Mouse (Mus musculus): Measurements from ENCODE around the gene Ccnd3. TPM values are rescaled to one million over a fixed set of nuclear protein-coding genes. Genes with fewer than 3 reads are reported as not detected.

The Ccnd3 gene
- total and polyA plus RNA-seq, 2 experiments from 2014 or later, result 42.6 to 54.0 TPM

DNA sequence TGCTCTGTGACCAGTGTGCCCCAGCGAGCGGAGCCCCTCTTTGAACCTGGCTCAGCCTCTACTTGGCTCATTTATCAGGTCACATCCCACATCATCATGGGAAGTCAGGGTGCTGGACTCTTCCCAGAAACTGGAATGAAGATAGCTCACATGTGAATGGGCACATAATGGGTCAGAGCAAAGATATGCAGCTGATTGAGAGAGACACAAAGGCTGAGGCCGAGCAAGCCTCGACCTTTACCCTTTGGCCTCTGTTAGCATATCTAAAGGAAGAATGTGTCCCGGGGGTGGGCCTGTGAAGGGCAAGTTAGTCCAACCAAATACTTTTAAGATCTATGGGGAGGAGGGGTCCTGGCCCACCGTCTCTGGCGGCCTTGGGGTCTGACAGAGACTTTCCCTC, 66.8 kb downstream of the Ccnd3 start:
- no peak overlapping the region for H3K27ac ChIP-seq (ENCODE audit: low read depth, low read length)
- ATAC-seq (no peak), DNase-seq (no peak)
- no peak overlapping the region for H3K9ac ChIP-seq
- H3K4me2 ChIP-seq (ENCODE audit: low read depth), result no peak overlapping the region
- no peaks in the 10 kb centered on the region for H3K36me3 ChIP-seq (ENCODE audit: insufficient read depth)
- TF ChIP-seq CTCF (IDR thresholded peaks at IDR 0.05; ENCODE audit: low read depth), result no peak
- no peaks in the 10 kb centered on the region for H3K4me1 ChIP-seq (ENCODE audit: insufficient read depth)
- no peaks in the 10 kb centered on the region for H3K27me3 ChIP-seq (ENCODE audit: insufficient read depth, low read length)
- 32% methylated on average over 7 of the region's 7 CpGs for WGBS
- H3K4me3 ChIP-seq (ENCODE audit: low read depth, low read length), result no peak overlapping the region
- H3K9me3 ChIP-seq (ENCODE audit: low read length), result no peaks in the 10 kb centered on the region

DNA sequence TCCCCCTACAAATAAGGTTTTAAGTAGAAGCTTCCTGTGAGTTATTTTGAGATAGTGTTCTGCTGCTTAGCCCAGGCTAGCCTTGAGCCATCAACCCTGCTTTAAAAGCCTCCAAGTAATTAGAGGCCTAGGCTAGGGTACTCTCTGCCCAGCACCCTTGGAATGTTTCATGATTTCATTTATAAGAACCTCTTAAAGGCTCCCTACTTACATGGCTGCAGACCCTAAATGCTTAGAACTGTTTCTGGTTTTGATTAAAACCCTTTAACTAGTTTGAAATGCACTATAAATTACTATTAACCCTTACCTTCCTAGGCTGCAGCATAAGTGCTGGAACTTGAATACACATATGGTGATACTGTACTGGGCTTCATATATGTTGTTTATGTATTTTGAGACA, 67.6 kb downstream of the Ccnd3 start:
- Histone ChIP-seq H3K9ac (no peak overlapping the region), H3K27ac (ENCODE audit: low read depth, low read length) (no peak overlapping the region), H3K36me3 (ENCODE audit: insufficient read depth) (no peaks in the 10 kb centered on the region), H3K9me3 (ENCODE audit: low read length) (no peaks in the 10 kb centered on the region), H3K4me1 (ENCODE audit: insufficient read depth) (no peaks in the 10 kb centered on the region), H3K27me3 (ENCODE audit: insufficient read depth, low read length) (no peaks in the 10 kb centered on the region), H3K4me2 (ENCODE audit: low read depth) (no peak overlapping the region), H3K4me3 (ENCODE audit: low read depth, low read length) (no peak overlapping the region)
- DNase-seq (no peak), ATAC-seq (no peak)
- no peak for TF ChIP-seq CTCF (IDR thresholded peaks at IDR 0.05; ENCODE audit: low read depth)

DNA sequence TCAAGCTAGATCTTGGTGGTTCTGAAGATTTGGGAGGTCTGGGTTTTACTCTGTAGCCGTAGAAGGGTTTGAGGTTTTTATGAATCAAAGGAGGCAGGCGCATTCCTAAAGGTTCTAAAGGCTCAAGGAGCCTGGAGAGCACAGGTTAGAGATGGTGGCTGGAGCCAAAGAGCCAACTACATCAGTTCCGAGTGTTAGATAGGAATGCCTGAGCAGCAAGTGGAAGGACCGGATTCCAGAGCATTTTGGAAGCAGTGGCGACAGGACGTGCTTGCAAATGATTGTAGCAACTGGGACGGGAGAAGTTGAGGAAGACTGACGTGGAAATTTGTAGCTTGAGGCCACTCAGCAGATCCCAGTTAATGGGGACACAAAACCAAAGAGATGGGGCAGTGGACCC, 69.2 kb downstream of the Ccnd3 start:
- H3K27me3 ChIP-seq (ENCODE audit: insufficient read depth, low read length), result no peaks in the 10 kb centered on the region
- DNase-seq (no peak), ATAC-seq (no peak)
- 83% methylated on average over 8 of the region's 8 CpGs for WGBS
- H3K9me3 ChIP-seq (ENCODE audit: low read length), result no peaks in the 10 kb centered on the region
- H3K4me3 ChIP-seq (ENCODE audit: low read depth, low read length), result no peak overlapping the region
- no peaks in the 10 kb centered on the region for H3K36me3 ChIP-seq (ENCODE audit: insufficient read depth)
- no peak overlapping the region for H3K4me2 ChIP-seq (ENCODE audit: low read depth)
- H3K9ac ChIP-seq, result no peak overlapping the region
- TF ChIP-seq CTCF (IDR thresholded peaks at IDR 0.05; ENCODE audit: low read depth), result no peak
- H3K4me1 ChIP-seq (ENCODE audit: insufficient read depth), result no peaks in the 10 kb centered on the region
- no peak overlapping the region for H3K27ac ChIP-seq (ENCODE audit: low read depth, low read length)

DNA sequence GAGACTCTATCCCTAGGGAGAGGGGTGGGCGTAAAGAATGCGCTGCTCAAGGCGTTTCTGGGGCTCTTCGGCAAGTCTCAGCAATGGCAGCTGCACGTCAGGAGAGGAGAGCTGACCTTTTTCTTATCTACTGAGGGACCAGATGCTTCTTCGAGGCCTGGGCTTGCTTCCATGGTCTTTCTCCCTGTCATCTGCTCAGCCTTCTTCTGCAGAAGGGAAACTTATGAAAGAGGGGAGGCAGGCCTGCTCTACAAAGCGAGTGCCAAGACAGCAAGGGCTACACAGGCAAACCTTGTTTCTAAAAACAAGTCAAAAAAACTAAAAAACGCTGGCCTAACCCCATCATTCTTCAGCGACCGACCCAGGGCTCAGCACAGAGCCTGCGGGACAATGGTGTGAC, 70.0 kb downstream of the Ccnd3 start:
- no peaks in the 10 kb centered on the region for H3K27me3 ChIP-seq (ENCODE audit: insufficient read depth, low read length)
- no peak overlapping the region for H3K27ac ChIP-seq (ENCODE audit: low read depth, low read length)
- no peak overlapping the region for H3K9ac ChIP-seq
- H3K36me3 ChIP-seq (ENCODE audit: insufficient read depth), result no peaks in the 10 kb centered on the region
- TF ChIP-seq CTCF (IDR thresholded peaks at IDR 0.05; ENCODE audit: low read depth), result no peak
- no peaks in the 10 kb centered on the region for H3K9me3 ChIP-seq (ENCODE audit: low read length)
- ATAC-seq (no peak), DNase-seq (no peak)
- H3K4me2 ChIP-seq (ENCODE audit: low read depth), result no peak overlapping the region
- 75% methylated on average over 11 of the region's 11 CpGs for WGBS
- H3K4me3 ChIP-seq (ENCODE audit: low read depth, low read length), result no peak overlapping the region
- no peaks in the 10 kb centered on the region for H3K4me1 ChIP-seq (ENCODE audit: insufficient read depth)

DNA sequence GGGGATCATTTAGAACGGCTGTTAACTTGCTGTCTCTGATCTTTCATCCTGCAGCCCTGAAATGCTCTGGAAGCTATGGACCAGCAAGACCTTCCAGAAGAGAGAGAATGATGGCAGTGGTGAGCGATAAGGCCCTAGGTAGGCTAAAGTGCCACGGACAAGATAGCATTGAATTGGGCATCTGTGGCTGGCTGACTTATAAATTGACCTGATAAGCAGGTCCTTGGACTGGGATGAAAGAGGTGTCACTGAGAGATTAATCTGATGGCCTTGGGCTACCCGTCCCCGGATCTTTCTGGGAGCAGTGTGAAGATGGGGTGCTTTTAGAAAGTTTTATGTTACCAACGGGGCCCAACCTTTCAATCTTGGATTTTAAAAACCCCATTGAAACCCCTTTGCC, 73.8 kb downstream of the Ccnd3 start:
- DNase-seq (no peak), ATAC-seq (no peak)
- no peaks in the 10 kb centered on the region for H3K27me3 ChIP-seq (ENCODE audit: insufficient read depth, low read length)
- H3K4me2 ChIP-seq (ENCODE audit: low read depth), result no peak overlapping the region
- no peak for TF ChIP-seq CTCF (IDR thresholded peaks at IDR 0.05; ENCODE audit: low read depth)
- no peak overlapping the region for H3K27ac ChIP-seq (ENCODE audit: low read depth, low read length)
- no peaks in the 10 kb centered on the region for H3K36me3 ChIP-seq (ENCODE audit: insufficient read depth)
- H3K4me3 ChIP-seq (ENCODE audit: low read depth, low read length), result no peak overlapping the region
- 96% methylated on average over 6 of the region's 6 CpGs for WGBS
- no peak overlapping the region for H3K9ac ChIP-seq
- H3K9me3 ChIP-seq (ENCODE audit: low read length), result no peaks in the 10 kb centered on the region
- H3K4me1 ChIP-seq (ENCODE audit: insufficient read depth), result no peaks in the 10 kb centered on the region

DNA sequence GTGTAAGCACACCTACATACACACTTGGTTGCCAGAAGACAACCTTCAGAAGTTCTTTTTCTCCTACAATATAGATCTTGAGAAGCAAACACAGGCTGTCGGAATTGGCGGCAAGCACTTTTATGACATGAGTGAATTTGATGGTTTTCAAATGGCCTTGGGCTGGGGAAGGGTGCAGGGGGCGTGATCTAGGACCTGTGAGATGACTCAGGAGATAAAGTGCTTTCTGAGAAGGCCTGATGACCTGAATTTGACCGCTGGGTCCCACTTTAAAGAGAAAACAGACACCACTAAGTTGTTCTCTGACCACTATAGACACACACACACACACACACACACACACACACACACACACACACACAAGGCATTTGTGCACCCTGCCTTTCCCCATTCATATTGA, 76.1 kb downstream of the Ccnd3 start:
- H3K9me3 ChIP-seq (ENCODE audit: low read length), result no peaks in the 10 kb centered on the region
- TF ChIP-seq CTCF (IDR thresholded peaks at IDR 0.05; ENCODE audit: low read depth), result no peak
- H3K4me3 ChIP-seq (ENCODE audit: low read depth, low read length), result no peak overlapping the region
- no peaks in the 10 kb centered on the region for H3K4me1 ChIP-seq (ENCODE audit: insufficient read depth)
- WGBS, result 92% methylated on average over 4 of the region's 4 CpGs
- H3K27me3 ChIP-seq (ENCODE audit: insufficient read depth, low read length), result no peaks in the 10 kb centered on the region
- no peak overlapping the region for H3K27ac ChIP-seq (ENCODE audit: low read depth, low read length)
- no peak for ATAC-seq
- H3K36me3 ChIP-seq (ENCODE audit: insufficient read depth), result no peaks in the 10 kb centered on the region
- H3K9ac ChIP-seq, result no peak overlapping the region
- no peak overlapping the region for H3K4me2 ChIP-seq (ENCODE audit: low read depth)
- DNase-seq, result no peak

DNA sequence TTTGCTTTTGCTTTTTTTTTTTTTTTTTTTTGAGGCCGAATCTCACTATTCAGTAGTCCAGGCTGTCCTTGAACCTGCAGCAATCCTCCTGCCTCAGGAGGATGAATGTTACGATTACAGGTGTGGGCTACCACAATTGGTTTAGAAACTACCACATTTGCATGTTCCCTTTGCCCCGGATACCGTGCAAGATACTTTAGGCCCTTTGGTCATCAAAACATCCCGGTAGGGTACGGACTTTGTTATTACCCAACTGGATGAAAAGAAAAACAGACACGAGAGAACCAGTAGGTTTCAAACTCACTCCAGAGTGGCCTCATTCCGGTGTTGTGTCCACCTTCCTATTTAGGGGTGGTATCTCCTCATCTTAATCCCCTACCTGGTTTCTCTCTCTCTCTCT, 83.7 kb downstream of the Ccnd3 start:
- DNase-seq, result no peak
- WGBS, result 88% methylated on average over 8 of the region's 8 CpGs

DNA sequence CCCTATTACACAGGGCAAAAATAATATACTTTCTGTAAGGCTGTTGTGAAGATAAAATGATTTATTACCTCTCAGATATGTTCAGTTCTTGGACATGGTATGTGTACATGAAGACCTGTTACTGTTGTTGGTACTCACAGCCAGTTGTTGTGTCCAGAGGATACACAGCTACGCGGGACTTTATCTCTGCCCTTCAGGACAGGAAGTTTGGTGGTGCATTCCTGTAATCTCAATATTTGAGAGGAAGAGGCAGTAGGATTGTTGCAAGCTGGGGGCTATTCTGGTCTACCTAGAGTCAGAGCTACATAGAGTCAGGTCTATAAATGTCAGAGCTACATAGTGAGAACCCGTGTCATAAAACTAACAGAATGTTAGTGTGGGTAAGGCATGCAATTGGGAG, 86.2 kb downstream of the Ccnd3 start:
- H3K36me3 ChIP-seq (ENCODE audit: insufficient read depth), result no peaks in the 10 kb centered on the region
- no peak overlapping the region for H3K9ac ChIP-seq
- H3K4me1 ChIP-seq (ENCODE audit: insufficient read depth), result no peaks in the 10 kb centered on the region; the same call in 1 of the 2 replicates
- no peak for TF ChIP-seq CTCF (IDR thresholded peaks at IDR 0.05; ENCODE audit: low read depth)
- WGBS, result 92% methylated on average over 3 of the region's 3 CpGs
- H3K27ac ChIP-seq (ENCODE audit: low read depth, low read length), result no peak overlapping the region
- H3K9me3 ChIP-seq (ENCODE audit: low read length), result no peaks in the 10 kb centered on the region
- DNase-seq (no peak), ATAC-seq (no peak)
- no peaks in the 10 kb centered on the region for H3K27me3 ChIP-seq (ENCODE audit: insufficient read depth, low read length)
- H3K4me2 ChIP-seq (ENCODE audit: low read depth), result no peak overlapping the region
- H3K4me3 ChIP-seq (ENCODE audit: low read depth, low read length), result no peak overlapping the region

More for the DNA sequence above, 83.7 kb downstream of the Ccnd3 start:
- no peaks in the 10 kb centered on the region for H3K9me3 ChIP-seq (ENCODE audit: low read length)
- H3K36me3 ChIP-seq (ENCODE audit: insufficient read depth), result no peaks in the 10 kb centered on the region
- no peak for ATAC-seq
- no peak overlapping the region for H3K27ac ChIP-seq (ENCODE audit: low read depth, low read length)
- no peak overlapping the region for H3K4me3 ChIP-seq (ENCODE audit: low read depth, low read length)
- no peak overlapping the region for H3K4me2 ChIP-seq (ENCODE audit: low read depth)
- no peaks in the 10 kb centered on the region; the same call in 1 of the 2 replicates for H3K4me1 ChIP-seq (ENCODE audit: insufficient read depth)
- H3K27me3 ChIP-seq (ENCODE audit: insufficient read depth, low read length), result no peaks in the 10 kb centered on the region
- TF ChIP-seq CTCF (IDR thresholded peaks at IDR 0.05; ENCODE audit: low read depth), result no peak
- H3K9ac ChIP-seq, result no peak overlapping the region
